15 mouse cellular contexts compared by ENCODE assay signal in the genomic region with DNA sequence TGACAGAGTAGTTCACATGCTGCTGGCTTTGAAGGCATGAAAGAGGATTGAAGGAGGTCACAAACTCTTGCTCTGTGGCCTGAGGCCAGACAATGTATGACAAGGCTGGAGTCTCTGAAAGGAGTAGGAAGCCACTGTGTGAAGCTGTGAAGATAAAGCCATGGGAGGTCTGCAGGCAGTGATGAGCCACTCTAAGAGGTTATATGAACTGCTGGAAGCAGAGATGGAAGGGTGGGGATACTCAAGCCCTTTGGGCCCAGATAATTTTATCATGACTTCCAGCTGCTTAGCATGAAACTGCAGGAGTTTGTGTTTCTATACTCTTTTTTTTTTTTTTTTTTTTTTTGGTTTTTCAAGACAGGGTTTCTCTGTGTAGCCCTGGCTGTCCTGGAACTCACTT. TPM values are rescaled to one million over a fixed set of nuclear protein-coding genes. Genes with fewer than 3 reads are reported as not detected.
DNase-seq lines count a peak whose midpoint lies in the region; ATAC-seq lines count a peak whose summit lies in the region.
"Had no signal": no experiment of that assay in that cellular context is flagged by ENCODE, and none has a peak within 500 bp of the region (broad histone marks: within the 10 kb centered on the region; RNA-seq: fewer than 3 reads in every experiment).

No protein-coding gene starts in this region.

- no peaks in the 10 kb centered on the region for H3K4me1 ChIP-seq in forebrain, embryonic 12.5 days
- H3K4me1 ChIP-seq: heart, embryonic 13.5 days; hindbrain, embryonic 10.5 days; limb, embryonic 15.5 days; midbrain, embryonic 12.5 days had no signal

- H3K9ac ChIP-seq in forebrain, embryonic 12.5 days: no peak overlapping the region
- H3K9ac ChIP-seq: forebrain, postnatal 0 days; heart, embryonic 13.5 days; limb, embryonic 15.5 days; midbrain, embryonic 12.5 days had no signal

- no peak overlapping the region for H3K4me3 ChIP-seq in forebrain, embryonic 12.5 days (replicated peaks)
- H3K4me3 ChIP-seq: heart, embryonic 13.5 days; hindbrain, embryonic 10.5 days; limb, embryonic 15.5 days; midbrain, embryonic 12.5 days had no signal

- no peak overlapping the region for H3K4me2 ChIP-seq in forebrain, embryonic 12.5 days
- H3K4me2 ChIP-seq: heart, embryonic 13.5 days; limb, embryonic 15.5 days; midbrain, embryonic 12.5 days had no signal

- H3K27ac ChIP-seq in forebrain, embryonic 12.5 days: no peak overlapping the region
- H3K27ac ChIP-seq: heart, embryonic 13.5 days; hindbrain, embryonic 10.5 days; limb, embryonic 15.5 days; midbrain, embryonic 12.5 days had no signal

- peak; percentile 4 for DNase-seq in embryo, embryonic 10 days (ENCODE audit: low spot score)
- no peak for DNase-seq in embryo, embryonic 10.5 days (ENCODE audit: low spot score)
- DNase-seq in ZHBTc4 (ENCODE audit: low read depth, low spot score) (peak; percentile 13), liver (peak; percentile 72)
- no peak for DNase-seq in gastrocnemius, postnatal 10 days
- no peak for DNase-seq in T-cell, adult 2 months (ENCODE audit: low spot score)
- DNase-seq: layer of hippocampus, adult 9-11 months; thymus, adult 18-20 months had no signal

- no peaks in the 10 kb centered on the region for H3K36me3 ChIP-seq in forebrain, embryonic 12.5 days (replicated peaks)
- H3K36me3 ChIP-seq: heart, embryonic 13.5 days; hindbrain, embryonic 10.5 days; limb, embryonic 15.5 days; midbrain, embryonic 12.5 days had no signal

- peaks cover 24% of the 10 kb centered on the region for H3K27me3 ChIP-seq in forebrain, embryonic 12.5 days

- no peaks in the 10 kb centered on the region for H3K9me3 ChIP-seq in forebrain, embryonic 12.5 days
- H3K9me3 ChIP-seq: heart, embryonic 13.5 days; hindbrain, embryonic 10.5 days; limb, embryonic 15.5 days; midbrain, embryonic 12.5 days had no signal

- peak; percentile 100 for ATAC-seq in megakaryocyte-erythroid progenitor cell, adult 5-6 weeks (replicated peaks; ENCODE audit: low FRiP score, low TSS enrichment, poor library complexity, severe bottlenecking)
- no peak for ATAC-seq in forebrain, embryonic 12.5 days (ENCODE audit: low FRiP score)

RNA-seq across cellular contexts. Expression of a gene that starts 19.9 kb away (rescaled TPM):
- 9.7 and 24.7 TPM in 2 replicates for total RNA-seq in megakaryocyte-erythroid progenitor cell, adult 5-6 weeks (2014; fragmentation: Nextera tagmentation)
- 0.52 and 1.6 TPM in 2 replicates for total RNA-seq in megakaryocyte-erythroid progenitor cell, adult 5-6 weeks (2017)
- total RNA-seq in gastrocnemius, postnatal 10 days (2021): 1 to 10 TPM; 2.7 to 4.3 TPM
- polyA plus RNA-seq in forebrain, embryonic 12.5 days (2016; fragmentation: Nextera tagmentation; extraction: Ambion mirVana): 19.1 and 19.2 TPM in 2 replicates

RNA-seq across cellular contexts. Expression of a gene that starts 34.9 kb away (rescaled TPM):
- total RNA-seq in megakaryocyte-erythroid progenitor cell, adult 5-6 weeks (2014; fragmentation: Nextera tagmentation): 8.2 and 9.3 TPM in 2 replicates
- total RNA-seq in megakaryocyte-erythroid progenitor cell, adult 5-6 weeks (2017): 14.0 and 33.9 TPM in 2 replicates
- total RNA-seq in gastrocnemius, postnatal 10 days (2021): 10 to 100 TPM; 12.3 to 17.8 TPM
- polyA plus RNA-seq in forebrain, embryonic 12.5 days (2016; fragmentation: Nextera tagmentation; extraction: Ambion mirVana): 48.3 and 49.7 TPM in 2 replicates

Comparison
In these comparisons a context has a peak if more than half of its experiments do, and no peak if none do; other contexts are left out.
1. DNase-seq: peak in embryo, embryonic 10 days (single experiment), ZHBTc4 (single experiment) and liver (single experiment); none in embryo, embryonic 10.5 days (single experiment), gastrocnemius, postnatal 10 days (single experiment) and T-cell, adult 2 months (single experiment).